Mouse (Mus musculus) cerebellum, postnatal 36 days (tissue): ENCODE data around the gene Sesn2.
"Not testable (repeated sequence)": the region's sequence is repeated elsewhere in the genome, so short reads cannot be mapped to it uniquely, and the experiment has no call there.

ENCODE experiments used
- DNase-seq, 2 experiments: peaks; one replicate each; pipeline ENCODE4 v3.0.0; 2021 to 2022; ENCODE audit warnings: mixed read lengths in 2 of 2

The Sesn2 gene

DNA sequence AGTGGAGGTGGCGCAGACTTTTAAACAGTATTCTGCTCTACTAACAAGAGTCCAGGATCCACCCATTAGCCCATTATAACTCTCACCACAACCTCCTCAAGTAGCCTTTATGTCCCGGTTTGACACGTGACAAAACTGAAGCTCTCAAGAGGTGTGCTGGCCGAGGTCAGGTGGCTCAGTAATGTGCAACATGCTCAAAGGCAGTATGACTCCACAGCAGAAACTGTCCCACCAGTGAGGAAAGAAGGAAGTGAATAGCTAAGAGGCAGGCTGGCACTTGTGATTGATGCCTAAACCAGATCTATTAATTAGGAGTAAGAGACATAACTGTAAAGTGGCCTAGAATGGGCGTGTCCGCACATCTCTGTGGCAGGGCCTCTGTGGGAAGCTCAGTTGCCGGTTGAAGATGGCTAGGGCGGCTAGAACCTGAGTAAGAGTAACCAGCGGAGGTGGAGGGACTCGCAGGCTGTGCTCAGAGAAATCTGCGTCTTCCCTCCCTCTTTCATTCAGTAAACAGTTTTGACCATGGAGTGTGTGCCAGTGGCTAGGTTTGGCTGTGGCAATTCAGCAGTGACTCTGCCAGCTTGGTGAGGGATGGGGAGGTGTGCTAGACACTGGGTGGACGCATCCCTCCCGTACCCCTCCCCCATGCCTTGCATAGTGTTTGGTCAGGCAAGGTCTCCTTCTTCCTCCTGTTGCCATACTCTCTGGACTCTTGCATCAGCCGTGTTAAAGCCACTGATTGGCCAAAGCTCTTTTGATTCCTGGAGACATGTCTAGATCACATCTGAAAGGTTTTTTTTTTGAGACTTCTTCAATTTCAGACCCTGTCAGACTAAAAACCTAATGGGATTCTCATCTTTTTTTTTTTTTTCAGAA is 3.3 kb upstream of the Sesn2 start:
- DNase-seq: no peak

DNA sequence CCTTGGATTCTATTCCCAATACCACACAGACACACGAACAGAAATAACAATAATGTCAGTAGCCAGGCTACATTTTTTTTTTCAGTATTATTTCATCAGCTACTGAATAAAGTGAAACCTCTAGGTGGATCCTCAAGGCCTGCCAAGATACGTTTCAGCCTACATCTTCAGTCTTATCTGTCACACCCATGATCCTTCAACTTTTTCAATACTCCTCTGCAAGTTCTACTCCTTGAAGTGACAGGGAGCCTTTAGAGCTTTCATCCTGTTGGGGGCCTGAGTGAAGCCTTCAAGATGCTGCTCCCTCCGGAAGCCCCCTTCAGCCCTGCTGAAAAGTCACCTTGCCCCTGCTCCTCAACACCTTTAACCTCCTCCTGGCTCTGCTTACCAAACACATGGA is 1.8 kb upstream of the Sesn2 start:
- DNase-seq: no peak

DNA sequence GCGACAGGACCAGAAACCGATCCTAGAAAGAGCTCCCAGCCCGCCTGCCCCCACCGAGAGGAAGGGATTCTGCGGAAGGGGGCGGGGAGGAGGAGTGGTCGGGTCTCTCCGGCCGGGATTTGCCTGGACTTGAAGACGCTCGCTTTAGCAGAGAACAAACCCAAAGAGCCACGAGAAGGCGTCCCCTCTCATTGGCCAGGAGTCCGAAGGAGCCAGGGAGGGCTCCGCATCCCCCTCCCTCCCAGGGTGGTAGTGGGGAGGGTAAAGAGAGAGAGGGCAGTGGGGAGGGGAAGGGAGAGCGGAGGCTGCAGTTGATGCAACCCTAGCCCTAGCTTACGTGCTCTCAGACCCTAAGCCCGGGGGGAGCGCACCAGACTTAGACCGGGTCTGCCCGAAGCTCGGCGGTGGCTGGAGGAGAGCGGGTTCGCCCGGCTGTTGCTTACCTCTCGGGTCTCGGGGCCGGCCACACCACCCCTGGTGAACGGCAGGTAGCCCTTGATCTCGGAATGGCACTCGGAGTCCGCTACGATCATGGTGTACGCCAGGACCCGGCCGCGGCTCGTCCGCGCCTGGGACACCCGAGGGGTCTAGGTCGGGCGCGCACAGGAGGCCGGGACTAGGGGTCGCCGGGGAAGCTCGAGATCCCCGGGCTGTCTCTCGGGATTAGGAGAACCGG is 542 bp downstream of the Sesn2 start:
- DNase-seq: peak; percentile 43 to 59

DNA sequence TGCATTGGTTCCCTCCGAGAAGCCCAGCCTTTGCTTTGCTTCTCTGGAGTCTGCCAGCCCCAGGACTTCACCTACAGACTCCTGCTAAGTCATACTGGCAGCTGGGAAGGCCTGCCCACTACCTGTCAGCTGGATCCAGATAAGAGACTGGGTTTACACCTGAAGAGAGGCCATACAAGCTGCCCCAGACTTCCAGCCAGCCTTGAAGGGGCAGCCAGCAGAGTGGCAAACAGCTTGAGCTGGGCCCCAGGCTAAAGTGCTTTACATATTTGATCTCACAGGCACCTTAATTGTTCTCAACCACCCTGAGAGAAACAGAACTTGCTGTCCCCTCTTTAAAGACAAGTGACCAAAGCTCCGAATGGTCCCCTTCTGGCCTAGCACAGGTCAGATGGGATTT is 3.1 kb downstream of the Sesn2 start:
- no peak for DNase-seq

DNA sequence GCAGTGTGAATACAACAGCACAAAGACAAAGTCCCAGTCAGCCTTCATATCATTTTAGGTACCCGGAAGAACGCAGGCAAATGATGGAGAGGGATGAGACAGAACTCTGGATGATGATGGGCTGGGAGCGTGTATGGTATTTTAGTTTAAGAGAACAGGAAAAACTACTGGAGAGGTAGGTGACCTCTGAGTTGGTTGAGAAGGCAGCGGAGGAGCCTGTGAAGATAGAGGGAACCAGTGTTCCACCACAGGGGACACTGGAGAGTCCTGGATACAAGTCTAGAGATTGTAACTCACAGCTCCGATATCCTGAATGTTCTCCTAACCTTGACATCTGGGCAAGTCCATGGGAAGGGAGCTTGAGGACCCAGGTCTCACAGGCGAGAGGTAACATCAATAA is 4.1 kb downstream of the Sesn2 start:
- no peak for DNase-seq

GRCm38 (mm10) chr4:132505800-132506199 is 4.5 kb downstream of the Sesn2 start:
- DNase-seq: no peak

GRCm38 (mm10) chr4:132505034-132505738 is 5.1 kb downstream of the Sesn2 start:
- no peak for DNase-seq

DNA sequence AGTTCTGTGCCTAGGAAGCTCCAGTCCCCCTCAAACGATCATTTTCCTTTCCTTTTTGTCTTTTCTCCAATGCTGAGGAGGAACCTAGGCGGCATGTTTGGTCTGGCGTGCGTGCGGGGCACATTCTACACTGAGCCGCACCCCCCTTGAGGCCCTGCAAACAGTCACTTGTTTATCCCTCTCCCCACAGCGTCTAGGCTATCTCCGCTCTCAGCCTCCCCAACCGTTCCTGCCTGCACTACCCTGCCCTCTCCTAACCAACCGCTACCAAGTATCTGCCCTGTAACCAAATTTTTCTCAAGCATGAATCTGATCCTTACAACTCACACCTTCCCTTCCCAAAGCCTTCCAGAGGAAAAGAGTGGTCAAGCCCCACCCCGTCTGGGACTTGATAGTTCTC is 7.0 kb downstream of the Sesn2 start:
- no peak for DNase-seq

DNA sequence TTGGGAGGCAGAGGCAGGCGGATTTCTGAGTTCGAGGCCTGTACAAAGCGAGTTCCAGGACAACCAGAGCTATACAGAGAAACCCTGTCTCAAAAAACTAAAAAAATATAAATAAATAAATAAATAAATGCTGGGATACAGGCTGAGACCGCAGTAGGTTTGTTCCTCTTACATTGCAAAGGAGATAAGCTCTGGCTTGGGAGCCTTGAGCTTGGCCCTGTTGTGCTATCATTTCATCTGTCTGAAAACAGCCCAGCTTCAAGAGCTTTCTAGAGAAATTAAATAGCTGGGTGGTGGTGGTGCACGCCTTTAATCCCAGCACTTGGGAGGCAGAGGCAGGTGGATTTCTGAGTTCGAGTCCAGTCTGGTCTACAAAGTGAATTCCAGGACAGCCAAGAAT is 8.7 kb downstream of the Sesn2 start:
- DNase-seq: no peak

DNA sequence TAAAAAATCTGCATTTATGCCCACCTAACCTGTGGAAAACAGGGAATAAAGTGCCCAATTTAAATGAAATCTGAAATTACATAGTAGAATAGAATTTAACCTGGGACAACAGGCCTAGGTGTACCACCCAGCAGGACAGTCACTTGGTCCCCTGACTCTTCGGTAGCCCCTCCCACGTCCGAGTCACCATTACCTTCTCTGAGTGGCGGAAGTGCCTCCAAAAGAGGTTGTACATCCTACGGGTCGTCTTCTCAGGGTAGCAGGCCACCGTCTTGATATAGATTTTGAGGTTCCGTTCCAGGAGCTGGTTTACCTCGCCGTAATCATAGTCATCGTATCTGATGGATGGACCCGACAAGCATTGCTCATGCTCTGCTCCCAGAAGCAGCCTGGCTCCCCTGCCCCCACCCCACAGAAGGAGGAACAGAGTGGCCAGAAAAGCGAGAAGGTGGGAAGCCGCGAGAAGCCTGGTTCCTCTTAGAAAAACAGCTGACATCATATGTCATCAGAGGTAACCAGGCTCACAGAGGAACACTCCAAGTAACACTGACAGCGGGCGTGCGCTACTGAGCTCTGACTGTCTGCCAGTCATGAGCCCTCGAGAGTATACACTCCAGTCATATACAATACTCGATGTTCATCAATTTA is 15.9 kb downstream of the Sesn2 start:
- no peak for DNase-seq

- DNase-seq: peak; percentile 24 to 35
Measured at GRCm38 (mm10) chr4:132492178-132493060, 17.9 kb downstream of the Sesn2 start.

DNA sequence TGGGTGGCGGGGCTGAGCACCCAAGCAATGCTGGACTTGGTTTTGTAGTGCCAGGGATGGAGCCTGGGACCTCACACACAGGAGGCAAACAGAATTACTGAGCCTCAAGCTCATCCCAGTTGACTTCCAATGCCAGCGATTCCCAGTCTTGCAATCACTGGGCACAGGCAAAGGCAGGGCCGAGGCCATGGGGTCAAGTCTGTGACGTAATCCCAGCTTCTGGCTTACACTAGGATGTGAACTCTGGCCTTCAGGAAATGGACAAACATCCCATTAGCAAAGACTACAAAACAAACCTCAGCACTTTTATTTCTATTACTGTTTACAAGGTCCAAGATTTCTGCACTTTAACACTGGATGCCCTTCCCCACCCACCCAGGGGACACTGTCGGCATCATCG is 18.6 kb downstream of the Sesn2 start:
- DNase-seq: no peak

GRCm38 (mm10) chr4:132491057-132491456 is 19.2 kb downstream of the Sesn2 start:
- DNase-seq: no peak

- no peak for DNase-seq
Measured at GRCm38 (mm10) chr4:132490273-132491010, 19.9 kb downstream of the Sesn2 start.

DNA sequence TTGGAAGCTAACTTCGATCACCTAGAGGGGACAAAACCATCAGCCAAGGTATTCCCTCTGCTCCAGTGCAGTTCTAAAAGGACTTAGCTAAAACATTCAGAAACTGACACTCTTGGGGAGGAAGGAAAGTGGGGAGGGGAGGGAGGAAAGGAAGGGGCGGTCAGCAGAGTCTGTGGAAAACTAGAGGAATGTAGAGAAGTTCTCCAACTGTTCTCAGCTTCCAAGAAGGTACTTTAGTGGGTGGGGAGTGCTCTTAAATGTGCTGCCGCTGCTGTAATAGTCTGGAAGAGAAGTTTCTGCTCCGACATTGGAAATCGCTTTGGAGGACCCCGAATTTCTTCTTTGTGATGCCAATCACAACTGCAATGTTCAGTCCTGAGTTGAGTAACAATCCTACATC is 21.3 kb downstream of the Sesn2 start:
- DNase-seq: no peak

DNA sequence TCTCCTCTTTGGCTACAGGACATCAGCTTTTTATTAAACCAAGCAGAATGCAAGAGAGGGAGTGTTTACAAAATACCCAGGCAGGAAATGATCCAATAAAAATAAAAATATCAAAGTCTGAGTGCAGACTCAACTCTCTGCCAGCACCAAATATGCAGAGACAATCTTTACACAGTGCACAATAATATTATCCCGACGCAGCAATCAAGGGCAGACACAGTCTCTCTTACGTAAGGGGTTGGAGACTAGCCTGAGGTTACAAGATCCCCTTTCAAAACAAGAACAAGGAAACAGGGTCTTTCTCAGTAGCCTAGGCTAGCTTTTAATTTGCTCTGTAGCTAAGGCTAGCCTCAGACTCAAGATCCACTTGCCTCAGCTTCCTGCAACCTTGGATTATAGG is 21.8 kb downstream of the Sesn2 start:
- no peak for DNase-seq

- no peak for DNase-seq
Measured at GRCm38 (mm10) chr4:132484820-132485219, 25.5 kb downstream of the Sesn2 start.

DNA sequence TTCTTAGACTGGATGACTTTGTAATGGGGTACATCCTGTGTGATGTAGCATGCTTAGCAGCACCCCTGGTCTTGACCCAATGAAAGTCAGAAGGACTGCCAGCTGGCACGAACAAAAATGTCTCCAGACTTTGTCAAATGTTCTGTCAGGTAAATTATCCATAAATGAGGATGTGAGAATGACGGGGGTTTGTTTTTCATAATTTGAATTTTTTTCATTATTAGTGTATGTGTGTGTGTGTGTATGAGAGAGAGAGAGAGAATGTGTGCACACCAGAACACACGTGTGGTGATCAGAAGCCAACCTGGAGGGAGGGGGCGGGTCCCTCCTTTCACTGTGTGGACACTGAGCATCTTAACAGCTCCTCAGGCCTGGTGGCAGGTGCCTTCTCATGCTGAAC is 26.1 kb downstream of the Sesn2 start:
- DNase-seq: no peak

- no peak for DNase-seq
Measured at GRCm38 (mm10) chr4:132482956-132483608, 27.2 kb downstream of the Sesn2 start.

GRCm38 (mm10) chr4:132482104-132482503 is 28.2 kb downstream of the Sesn2 start:
- DNase-seq: not testable (repeated sequence)

- no peak for DNase-seq
Measured at GRCm38 (mm10) chr4:132477833-132478232, 32.5 kb downstream of the Sesn2 start.
